Mouse (Mus musculus): ENCODE data around the gene Rasal2.

Rasal2 gene

DNA sequence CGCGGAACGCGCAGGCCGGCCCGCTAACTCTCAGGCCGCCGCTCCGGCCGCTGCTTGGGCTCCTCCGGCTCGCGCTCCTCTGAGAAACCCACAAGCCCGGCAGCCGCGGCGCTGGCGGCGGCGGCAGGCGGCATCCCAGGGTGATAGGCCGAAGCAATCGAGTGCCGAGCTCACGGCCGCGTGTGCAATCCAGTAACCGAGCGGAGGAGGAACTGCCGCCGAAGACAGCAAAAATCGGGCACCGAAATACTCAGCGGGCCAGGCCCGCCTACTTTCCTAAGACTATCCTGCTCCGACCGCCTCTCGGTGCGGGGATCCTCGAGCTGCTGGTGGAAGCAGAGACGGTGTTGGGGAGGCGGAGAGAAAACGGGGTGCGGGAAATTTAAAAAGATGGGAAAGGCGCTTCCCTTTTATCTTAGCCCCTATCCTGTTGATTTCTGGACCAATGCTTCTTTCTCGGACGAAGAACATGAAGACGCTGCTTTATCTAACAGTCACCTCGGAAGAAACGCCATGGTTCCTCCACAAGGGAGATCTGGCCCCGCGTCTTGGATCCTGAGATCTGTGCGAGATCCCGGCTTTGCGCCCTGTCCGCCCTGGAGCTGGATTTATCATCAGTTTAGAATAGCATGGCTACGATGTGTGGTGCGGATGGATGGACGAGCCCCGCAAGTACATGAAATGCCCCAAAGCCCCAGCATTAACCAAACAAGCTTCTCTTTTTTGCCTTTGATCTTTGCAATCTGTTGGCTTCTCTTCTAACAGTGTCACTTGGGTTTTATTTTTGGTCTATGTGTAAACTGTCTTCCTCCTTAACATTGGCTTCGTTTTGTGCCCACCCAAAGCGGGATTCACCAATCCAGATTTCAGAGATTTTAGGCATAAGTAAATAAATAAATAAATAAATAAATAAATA, at the start of gene Rasal2:
Gene Rasal2, minus strand, starts transcription at position 142 of the 916 bp plus-strand sequence.
- DNase-seq (ENCODE audit: low read depth, low spot score) = peak; percentile 99

DNA sequence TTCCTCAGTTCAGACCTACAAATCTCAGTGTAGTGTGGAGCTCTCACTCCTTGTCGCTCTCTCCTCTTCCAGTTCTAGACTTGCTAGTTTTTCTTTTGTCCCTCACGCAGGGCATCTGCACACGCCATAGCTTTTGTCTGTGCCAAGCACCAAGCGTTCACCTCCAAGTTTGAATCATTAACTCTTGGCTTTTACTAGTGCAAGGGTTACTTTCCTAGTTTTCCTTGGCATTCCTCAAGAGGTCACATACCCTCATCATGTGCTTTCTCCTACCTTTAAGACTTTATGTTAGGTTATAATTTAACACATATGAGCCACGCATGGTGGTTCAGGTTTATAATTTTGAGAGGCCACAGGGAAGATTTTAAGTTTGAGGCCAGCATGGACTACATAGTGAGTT, 48.9 kb upstream of the Rasal2 start:
- no peak for DNase-seq (ENCODE audit: low read depth, low spot score)

DNA sequence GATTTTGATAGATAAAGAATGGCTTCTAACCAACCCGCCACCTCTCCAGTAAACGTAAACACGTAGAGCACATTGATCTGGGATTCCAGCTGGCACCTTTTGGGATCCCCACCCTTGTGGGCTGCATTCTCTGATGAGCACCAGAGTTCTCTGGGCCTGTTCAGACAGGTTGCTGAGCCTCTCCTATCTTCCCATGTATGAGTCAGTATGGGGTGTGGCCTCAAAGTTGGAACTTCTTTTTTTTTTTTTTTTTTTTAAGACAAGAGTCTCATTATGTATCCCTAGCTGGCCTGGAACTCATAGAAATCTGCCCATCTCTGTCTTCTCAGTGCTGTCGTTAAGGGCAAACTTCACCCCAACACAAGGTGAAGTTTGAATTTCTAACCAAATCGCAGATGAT, 47.5 kb upstream of the Rasal2 start:
- DNase-seq (ENCODE audit: low read depth, low spot score) = peak; percentile 20

DNA sequence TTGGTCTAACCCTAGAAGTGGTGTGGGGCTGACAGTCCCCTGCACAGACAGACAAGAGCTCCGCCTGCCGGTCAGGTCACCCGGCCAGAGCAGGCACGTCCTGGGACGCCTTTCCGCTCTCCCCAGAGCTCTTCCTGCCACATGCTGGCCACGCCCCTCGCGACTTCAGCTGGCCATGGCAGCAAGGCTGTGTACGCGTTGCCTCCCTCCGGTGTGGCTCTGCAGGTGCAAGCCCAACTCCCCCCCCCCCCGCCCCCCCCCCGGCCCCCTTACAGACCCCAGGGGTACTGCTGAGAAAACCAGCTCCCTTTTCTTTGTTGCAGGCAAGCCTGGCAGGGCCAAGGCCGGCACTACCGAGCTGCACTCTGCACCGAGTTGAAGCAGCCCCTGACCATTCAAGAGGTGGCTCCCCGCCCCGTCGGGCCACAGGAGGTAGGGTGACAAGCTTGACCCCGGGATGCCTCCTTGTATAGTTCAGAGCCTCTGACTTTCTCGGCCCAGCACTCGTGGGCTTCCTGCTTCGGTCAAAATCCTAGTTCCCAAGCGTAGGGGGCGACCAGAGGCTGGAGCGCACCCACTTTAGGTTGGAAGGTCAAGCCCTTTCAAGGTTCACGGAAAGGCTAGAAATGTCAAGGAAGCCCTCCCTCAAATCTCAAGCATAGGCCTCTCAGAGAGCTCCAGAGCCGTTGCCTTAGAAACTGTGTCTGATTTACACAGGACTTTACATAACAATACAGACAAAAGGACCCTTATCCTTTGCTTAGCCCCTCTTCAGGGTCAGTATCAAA, 46.2 kb upstream of the Rasal2 start, which contains the start of gene Cryzl2:
Gene Cryzl2, plus strand, starts transcription at position 157 of the 788 bp plus-strand sequence.
- peak; percentile 93 for DNase-seq (ENCODE audit: low read depth, low spot score)

DNA sequence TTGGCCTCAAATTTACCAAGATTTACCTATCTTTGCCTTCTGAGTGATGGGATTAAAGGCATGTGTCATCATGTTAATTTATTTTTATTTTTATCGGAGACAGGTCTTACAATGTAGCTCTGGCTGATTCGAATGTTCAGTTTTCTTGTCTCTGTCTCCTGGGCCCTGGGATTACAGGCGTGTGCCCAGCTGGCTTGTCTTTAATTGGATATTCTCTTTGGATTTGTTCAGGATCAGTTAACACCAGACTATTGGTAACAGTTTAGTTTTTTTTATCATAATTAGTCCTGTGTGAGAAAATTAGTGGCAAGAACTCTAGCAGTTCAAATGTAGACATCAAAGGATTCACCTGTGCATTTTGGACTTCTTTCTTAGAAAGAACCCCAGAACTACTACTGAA, 45.4 kb upstream of the Rasal2 start:
- no peak for DNase-seq (ENCODE audit: low read depth, low spot score)

DNA sequence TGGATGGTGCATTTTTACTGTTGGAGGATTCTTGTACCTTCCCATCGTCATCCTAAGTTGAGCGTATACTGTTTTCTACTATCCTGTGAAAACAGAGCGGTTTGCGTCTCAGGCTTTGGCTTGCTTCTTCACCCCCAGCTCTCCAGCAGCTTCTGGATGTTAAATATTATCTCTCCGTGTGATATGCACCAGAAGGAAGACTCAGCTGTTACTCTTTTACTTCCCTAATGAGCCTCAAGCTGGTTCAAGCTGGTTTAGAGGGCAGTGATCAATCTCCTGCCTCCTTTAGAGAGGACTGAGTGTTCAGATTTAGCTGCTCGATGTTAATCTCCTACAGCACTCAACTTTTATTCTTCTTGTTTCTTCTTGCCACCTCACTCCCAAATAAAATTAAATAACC, 42.5 kb upstream of the Rasal2 start:
- DNase-seq (ENCODE audit: low read depth, low spot score) = no peak

DNA sequence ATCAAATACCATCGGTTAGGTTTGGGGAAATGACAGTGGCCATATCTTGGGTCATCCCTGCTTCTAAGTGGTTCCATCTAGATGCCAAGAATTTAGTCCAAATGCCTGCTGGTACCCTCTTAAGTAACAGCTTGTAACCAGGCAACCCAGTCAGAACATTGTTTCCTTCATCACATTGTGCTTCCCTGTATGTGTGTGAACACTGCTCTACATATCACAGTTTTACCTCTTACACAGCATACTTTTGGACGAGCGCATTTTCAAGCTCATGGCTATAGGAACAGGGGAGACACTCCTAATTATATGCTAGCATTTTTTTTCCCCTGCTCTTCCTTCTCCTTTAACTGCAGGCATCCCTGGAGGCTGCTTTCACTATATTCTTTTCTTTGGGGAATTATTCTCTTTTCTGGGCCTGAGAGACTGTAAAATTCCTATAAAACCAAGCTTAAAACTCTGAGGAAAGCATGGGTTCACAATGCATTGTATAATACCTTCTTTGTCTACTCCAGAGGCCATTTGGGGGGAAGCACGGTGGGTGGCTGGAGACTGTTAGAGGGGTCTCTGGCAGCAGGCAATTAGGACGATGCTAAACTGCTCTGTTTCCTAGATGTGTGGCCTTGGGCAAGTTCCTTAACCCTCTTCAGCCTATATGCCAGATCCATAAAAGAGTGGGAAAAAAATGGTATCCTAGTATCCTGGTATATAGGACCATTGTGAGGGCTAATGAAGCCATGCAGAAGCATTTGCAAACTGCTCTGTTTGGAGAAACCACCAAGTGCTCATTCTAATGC, 40.6 kb upstream of the Rasal2 start:
- no peak for DNase-seq (ENCODE audit: low read depth, low spot score)

DNA sequence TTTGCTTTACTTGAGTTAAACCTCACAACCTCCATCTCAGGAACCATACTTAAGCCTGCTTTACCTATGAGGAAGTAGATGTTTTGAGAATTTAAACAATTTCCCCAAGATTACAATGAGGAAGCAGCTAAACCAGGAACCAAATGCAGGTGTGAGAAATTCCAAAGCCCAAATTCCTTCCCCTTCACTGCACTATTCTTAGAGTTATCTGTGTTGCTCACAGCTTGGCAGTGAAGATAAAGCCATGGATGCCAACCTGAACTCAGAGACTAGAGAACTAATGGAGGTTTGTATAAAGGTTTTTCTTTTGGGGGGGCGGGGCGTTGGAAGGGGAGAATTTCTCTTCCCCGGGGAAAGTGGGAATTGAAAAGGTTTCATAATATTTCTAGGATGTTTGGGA, 39.9 kb upstream of the Rasal2 start:
- no peak for DNase-seq (ENCODE audit: low read depth, low spot score)

DNA sequence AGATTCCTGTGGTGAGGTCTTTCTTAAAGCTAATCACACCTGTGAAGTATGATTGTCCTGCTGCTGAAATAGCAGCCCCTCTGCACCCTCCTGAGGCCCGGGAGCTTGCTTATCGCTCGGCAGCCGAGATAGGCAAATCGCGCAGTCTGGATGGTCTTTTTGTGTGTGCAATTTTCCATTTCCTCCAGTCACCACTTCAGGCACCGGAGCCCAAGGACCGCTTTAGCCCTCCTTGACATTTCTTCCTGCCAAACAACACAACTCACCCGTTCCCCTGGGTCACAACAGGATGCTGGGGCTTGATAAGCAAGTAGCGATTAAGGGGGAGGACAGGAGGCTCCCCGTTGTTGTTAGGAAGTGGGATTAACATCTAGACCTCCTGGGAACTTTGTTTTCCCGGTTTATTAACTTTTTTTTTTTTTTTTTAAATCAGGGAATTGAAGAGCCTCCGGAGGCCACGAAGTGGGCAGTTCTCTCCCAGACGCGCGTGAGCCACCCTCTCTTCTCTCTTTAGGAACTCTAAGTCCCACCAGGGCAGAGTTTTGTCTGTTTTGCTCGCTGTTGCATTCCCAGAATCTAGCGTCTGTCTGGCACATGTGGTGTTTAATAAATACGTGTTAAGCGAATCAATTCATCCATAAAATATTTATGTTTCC, 37.7 kb upstream of the Rasal2 start:
- DNase-seq (ENCODE audit: low read depth, low spot score) = no peak

DNA sequence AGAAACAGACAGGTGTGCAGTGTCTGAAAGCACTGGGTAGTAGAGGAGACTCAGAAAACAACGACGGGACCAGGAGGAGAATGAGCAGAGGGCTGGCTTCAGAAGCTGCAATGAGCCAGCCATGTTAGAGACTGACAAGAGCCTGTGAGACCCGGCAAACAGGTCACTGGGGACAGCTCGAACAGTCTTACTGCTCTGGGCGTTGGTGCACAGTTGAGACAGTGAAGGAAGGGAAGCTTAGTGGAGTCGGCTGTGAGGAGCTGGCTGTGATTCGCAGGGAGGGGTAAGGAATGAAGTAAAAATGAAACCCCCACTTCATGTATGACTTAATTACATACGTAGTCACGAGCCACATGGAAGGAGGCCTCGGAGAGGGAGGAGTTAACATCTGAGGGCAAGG, 37.1 kb upstream of the Rasal2 start:
- DNase-seq (ENCODE audit: low read depth, low spot score) = no peak

DNA sequence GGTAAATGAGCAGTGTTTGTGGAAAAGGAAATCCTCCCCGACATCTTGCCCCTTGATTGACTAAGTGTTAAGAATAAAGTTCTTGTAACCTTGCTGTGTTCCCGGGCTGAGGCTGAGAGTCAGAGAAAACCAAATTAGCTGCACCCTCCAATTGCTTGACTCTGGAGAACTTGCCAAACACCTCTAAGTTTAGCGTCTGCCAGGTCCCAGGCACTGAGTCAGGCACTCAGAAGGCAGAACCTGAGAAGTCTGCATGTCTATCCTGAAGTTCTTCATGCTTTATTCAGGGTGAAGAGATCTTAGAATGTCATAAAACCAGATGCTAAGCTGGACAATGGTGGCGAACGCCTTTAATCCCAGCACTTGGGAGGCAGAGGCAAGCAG, 36.4 kb upstream of the Rasal2 start:
- no peak for DNase-seq (ENCODE audit: low read depth, low spot score)

DNA sequence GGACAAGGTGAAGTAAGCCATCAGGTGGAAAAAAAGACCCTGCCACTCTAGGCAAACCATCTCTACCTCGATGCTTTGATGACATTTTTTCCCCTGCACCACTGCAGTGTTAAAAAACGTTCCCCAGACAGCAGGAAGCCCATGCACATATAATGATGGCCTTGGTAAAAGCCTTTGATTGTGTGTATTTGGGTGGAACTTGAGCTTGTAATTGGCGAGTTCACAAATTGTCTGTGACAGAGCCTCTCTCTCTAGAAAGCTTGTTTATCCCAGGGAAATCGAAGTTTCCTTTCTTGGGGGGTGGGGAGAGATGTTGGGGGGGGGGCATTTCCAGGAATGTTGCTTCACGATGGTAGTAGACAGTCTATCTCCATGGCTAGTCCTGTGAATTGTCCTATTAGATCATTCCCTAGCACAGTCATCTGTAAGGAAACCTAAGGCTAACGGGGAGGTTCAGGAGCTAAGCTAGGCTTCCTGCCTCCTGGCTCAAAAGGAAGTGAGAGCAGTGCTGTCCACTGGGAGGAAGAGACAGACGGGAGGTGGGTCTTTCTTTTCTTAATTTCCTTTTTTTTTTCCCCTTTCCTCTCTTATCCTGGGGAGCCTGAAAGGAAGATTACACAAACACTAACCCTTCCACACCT, 35.9 kb upstream of the Rasal2 start:
- DNase-seq (ENCODE audit: low read depth, low spot score) = no peak

DNA sequence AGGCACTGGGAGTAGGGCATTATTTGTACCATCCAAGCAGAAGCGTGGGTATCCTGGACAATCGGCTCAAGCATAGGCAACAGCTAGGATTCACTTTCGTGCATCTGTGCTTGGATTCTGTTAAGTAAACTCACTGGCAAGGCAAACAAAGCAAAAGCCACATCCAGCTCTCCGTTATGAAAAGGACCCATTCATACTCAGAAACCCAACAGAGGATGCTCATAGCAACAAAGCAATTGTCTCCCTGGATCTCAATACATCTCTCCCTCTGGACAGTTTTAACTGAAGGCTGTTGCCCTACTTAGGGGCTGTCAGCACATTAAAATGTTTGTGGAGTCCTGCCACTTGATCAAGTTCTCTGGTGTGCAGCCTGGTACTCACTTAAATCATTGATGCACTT, 34.7 kb upstream of the Rasal2 start:
- DNase-seq (ENCODE audit: low read depth, low spot score) = no peak

DNA sequence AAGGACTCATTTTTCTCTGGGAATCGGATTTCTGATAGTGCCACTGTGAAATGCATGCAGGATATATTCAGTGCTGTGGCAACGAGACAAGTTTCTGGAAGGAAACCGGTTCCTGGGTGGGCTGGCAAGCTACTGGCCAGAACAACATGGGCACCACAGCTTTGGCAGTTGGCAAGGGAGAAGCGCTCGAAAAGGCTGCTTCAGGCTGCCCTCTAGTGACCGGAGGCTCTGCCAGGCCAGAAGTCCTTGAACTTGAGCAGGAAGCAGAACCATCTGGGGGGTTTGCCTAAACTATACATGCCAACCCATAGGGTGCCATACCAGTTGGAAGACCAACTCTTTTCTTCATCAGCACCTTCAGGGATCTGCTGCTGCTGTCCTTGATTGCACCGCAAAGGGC, 33.9 kb upstream of the Rasal2 start:
- DNase-seq (ENCODE audit: low read depth, low spot score) = peak; percentile 31

DNA sequence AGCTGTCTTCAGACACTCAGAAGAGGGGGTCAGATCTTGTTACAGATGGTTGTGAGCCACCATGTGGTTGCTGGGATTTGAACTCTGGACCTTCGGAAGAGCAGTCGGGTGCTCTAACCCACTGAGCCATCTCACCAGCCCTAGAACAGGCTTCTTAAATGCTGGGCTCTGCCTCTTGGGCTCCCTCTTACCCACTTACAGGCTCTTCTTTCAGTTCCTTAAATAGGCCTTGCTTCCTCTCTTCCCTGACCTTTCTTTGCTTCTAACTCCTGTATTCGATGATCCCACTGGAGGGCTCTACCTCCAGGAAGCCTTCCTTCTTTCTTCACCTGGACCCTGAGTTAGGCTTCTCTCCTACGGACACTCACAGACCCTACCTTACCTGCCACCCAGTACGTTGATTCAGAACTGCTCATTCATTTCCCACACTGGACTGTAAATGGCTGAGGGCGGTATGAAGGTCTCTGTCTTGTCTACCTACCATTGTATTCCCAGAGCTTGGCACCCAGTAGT, 33.1 kb upstream of the Rasal2 start:
- DNase-seq (ENCODE audit: low read depth, low spot score) = peak; percentile 31

DNA sequence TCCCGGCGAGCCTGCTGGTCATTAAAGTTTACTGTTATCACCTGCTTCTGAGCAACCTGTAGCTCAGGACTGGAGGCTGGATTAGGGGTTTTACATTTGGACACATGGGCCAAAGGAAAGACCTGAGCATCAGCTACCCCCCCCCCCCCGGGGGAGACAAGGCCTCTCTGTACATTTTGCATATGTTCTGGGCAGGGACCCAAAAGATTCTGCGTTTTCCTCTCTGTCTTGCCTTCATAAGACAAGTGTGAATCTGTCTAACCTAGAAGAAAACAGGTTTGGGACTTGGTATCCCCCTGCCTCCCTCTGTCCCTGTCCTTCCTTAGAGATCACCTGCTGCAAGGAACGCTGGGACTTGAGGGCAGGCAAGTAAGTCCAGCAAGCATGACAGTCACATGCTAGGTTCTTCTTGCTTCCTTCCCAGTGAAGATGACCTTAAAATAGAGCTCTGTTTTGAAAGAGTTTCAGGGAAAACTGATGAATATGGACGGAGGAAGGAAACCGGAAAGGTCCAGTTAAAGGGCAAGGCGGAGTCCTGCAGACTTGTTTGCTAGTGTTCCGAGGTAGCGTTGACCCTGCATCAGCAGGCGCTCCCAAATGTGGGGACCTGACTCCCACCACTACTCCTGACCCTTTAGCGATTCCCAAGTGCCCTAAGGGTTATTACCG, 32.4 kb upstream of the Rasal2 start:
- peak; percentile 51 for DNase-seq (ENCODE audit: low read depth, low spot score)

DNA sequence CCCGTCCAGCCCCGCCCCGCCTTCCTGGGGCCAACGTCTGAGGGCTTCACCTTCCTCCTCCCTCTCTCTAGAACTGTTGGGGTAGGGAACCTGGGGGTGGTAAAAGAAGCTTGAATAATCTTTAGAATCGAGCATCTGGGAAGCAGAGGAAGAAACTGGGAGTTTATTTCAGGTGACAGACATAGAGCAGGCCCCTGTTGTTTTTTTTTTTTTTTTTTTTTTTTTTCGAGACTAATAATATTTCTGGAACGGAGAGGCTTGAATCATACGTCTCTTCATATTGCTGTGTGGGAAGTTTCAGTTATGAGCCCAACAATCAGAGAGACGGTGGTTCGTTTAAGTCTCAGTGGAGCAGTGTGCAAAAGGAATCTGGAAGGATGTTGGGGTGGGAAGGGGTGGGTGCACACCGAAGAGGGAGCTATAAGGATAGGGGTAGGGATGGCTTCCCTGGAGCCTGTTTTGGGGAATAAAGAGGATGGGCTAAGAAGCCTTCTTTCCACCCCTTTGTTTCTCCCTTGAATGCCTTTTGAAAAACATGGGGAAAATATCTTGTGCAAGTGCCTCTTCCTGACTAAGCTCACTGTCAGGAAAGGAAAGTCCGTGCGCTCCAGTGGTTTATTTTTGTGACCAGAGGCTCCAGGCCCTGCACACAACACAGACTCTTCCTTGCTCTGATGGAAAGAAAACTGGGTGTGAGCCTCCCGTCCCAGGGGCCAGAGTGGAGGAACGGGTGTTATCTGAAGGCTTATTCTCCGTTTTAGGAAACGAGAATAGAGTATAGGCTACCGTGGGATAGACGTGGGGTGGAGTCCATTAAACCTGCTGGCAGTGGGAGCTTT, 31.5 kb upstream of the Rasal2 start:
- DNase-seq (ENCODE audit: low read depth, low spot score) = no peak

DNA sequence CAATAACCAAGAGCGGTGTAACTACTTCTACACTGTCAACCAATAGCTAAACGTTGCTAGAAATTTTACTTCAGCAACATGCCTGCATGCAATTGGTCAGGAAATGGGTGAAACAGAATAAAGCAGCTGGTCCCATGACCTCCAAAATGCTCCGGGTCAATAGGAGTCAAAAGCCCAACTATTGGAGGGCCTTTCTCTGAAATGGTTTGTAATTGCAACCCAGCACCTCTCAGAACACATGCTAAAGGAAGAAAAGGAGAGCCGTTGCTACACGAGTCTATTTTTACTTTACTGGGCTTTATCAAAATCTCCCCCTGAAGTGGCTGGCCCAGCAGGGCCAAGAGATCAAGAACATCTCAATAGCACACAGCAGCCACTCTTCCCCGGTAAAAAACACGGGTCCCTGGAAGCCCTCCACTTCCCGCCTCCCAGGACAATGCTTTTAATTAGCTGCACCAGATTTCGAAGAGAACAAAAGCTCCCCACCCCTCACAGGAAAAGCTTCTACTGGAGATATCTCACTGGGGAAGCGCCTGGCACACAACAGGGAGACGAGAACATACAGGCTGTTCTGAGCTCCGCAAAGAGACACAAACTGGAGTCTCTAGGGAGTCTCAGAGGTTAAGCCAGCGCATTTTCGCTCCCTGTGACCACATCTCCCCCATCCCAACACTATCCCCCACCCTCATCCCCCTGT, 30.8 kb upstream of the Rasal2 start:
- DNase-seq (ENCODE audit: low read depth, low spot score) = peak; percentile 47

Measured in ES-CJ7 (cell line).